Mouse (Mus musculus): Measurements from ENCODE around the gene Gpr84. TPM values are rescaled to one million over a fixed set of nuclear protein-coding genes. Genes with fewer than 3 reads are reported as not detected.
A peak's percentile ranks its signal among the peaks of the same experiment; 100 is the strongest.

Gene Gpr84
- polyA plus RNA-seq, 1 experiment from 2014 or later = not detected

- no peak for DNase-seq (ENCODE audit: low spot score)
These were observed 26.7 kb upstream of the Gpr84 start for GRCm38 (mm10) chr15:103336996-103337667.

GRCm38 (mm10) chr15:103335488-103336235, 25.2 kb upstream of the Gpr84 start:
- no peak for DNase-seq (ENCODE audit: low spot score)

GRCm38 (mm10) chr15:103335040-103335439, 24.6 kb upstream of the Gpr84 start:
- DNase-seq (ENCODE audit: low spot score) = no peak

DNA sequence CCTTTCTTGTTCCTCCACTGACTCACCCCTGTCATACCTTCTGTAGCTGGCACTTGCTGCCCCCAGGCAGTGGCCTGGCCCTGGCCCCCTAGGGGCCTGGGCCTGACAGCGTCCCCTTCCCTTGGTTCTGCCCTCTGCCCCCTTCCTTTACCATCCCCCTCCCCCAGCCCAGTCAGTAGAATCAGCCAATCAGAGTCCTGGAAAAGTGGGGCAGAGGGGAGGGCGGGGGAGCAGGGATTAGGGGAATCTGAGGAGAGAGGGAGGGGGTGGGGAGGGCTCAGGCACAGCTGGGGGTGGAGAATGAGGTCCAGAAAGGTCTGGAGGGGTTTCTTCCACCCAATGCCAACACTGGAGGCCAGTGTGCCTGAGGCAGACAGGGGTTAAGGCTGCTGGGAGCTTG, 23.8 kb upstream of the Gpr84 start:
- DNase-seq (ENCODE audit: low spot score) = no peak

- DNase-seq (ENCODE audit: low spot score) = no peak
These were observed 23.3 kb upstream of the Gpr84 start for GRCm38 (mm10) chr15:103333738-103334137.

- no peak for DNase-seq (ENCODE audit: low spot score)
These were observed 22.7 kb upstream of the Gpr84 start for GRCm38 (mm10) chr15:103333081-103333615.

DNA sequence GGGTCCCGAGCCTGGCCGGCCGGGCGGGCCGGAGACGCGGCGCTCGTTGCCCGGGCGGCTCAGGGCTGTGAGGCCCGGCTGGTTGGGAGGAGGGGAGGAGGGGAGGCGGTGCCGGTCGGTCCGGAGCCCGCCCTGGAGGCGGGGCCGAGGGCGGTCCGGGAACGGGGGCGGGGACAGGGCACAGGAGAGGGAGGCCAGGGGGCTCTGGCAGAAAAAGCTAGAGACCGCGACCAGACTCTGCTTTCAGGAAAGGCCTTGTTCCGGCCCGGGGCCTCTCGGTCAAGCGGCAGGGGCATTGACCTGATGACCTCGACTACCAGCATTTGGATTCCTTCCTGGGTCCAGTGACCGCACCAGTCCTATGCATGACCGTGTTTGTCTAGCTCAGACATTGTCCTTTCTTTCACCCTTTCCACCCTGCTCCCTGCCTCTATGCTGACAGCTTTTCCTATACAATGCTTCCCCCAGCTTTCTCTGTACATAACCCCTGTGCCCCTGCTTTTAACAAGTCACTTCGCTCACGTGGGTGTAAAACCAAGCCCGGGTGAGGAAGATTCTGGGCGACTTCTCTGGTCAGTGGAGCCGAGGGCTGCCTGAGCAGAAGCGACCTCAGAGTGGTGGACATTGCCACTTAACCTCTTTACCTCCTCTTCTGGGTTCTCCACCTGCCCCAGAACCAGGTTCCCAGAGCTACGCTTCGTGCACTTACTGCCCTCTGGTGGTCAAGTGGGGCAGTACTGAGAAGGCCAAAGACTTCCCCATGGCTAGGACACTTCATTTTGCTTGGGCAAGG, 13.2 kb upstream of the Gpr84 start:
- peak; percentile 76 for DNase-seq (ENCODE audit: low spot score)

DNA sequence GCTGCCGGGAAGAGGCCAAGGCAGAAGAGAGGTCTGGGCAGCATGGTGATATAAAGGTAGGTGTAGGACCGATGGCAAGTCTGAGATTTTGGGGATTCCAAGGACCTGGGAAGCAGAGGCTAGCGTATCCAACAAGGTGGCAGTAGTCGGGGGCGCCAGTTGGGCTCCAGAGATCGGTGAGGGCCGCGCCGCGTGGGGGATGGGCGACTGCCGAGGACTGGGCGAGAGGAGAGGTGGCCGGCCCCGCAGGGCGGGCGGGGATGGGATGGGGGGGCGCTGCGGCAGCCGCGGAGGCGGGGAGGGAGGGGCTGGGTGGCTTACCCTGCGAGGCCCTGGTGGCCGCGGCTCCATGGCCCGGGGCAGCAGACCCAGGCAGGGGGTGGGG, 12.7 kb upstream of the Gpr84 start:
- no peak for DNase-seq (ENCODE audit: low spot score)

GRCm38 (mm10) chr15:103322396-103322795, 12.0 kb upstream of the Gpr84 start:
- DNase-seq (ENCODE audit: low spot score) = no peak

GRCm38 (mm10) chr15:103321076-103321475, 10.7 kb upstream of the Gpr84 start:
- peak; percentile 40 for DNase-seq (ENCODE audit: low spot score)

DNA sequence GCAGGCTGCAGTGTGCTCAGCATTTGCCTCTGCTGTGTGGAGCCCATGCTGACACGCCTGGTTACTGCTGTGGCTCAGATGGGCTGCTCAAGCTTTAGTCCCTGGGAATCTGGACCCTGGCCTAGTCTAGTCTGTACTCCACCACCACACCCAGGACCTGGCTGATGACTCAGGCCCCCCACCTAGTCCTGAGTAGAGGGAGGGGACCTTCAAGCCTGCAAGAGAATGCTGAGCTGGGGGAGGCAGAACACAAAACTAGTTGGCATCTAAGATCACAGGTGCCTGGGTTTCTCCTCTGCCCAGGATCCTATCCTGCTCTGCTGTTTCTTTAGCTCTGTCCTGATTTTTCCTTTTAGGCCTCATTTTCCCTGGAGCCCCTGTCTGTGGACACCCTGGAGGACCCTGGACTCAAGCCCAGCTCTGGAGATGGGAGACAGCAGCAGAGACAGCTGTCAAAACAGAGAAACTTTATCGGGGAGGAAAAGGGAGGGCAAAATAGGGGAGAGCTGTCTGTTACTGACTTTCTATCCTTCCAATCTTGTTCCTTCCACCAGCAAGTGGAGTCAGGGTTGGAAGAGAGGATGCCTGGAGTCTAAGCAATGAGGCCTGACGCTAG, 7.9 kb upstream of the Gpr84 start:
- DNase-seq (ENCODE audit: low spot score) = no peak

DNA sequence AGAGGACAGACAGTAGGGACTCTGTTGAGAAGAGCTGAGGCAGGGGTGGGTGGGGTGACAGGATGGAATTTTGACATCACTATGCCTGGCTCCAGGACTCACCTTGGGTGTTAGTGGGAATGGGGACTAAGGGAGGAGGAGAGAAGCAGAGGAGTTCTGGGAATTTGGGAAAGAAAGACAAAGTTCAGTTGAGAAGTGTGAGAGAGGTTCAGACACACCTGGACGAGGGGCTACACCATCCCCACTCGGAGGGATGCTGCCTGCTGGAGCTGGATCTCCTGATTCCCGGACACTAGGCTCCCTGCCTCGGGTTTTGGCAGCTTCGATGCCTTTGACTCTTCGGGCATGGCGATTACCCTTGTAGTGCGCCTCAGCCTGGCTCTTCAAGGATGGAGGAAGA, 7.3 kb upstream of the Gpr84 start:
- no peak for DNase-seq (ENCODE audit: low spot score)

- no peak for DNase-seq (ENCODE audit: low spot score)
These were observed 6.7 kb upstream of the Gpr84 start for GRCm38 (mm10) chr15:103317120-103317519.

DNA sequence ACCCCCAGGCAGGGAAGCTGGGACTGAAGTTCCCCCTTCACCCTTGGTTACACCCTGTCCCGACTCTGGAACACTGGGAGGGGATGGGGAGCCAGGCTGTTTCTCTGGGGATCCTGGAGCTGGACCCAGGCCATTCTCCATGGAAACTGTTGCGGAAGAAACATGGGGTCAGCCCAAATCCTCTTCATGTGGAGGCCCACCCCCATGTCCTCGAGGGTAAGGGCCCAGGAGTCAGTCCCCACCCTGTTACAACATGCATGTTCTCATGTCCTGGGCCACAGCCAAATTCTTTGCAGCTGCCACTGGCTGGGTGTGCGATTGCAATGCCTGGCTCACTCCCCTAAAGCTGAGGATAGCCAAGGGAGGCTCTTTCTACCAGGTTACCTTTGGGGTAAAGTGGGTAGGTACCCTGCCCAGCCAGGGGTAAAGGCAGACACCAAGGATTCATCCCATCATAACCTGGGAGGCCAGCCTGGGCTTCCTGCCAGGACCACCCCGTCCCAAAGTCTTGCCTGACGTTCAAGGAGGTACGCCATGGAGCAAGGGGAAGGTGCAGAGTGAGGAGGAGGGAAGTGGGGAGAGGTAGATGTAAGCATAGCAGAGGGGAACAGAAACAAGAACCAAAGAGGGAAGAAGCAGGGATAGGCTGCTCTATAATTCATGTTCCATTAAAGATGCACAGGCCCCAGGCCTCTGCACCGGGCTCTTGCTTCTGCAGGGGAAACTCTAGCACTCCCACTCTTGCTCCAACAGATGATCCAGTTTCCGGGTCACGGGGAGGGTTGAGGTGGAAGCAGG, 5.8 kb upstream of the Gpr84 start:
- DNase-seq (ENCODE audit: low spot score) = no peak

GRCm38 (mm10) chr15:103315011-103315502, 4.6 kb upstream of the Gpr84 start:
- no peak for DNase-seq (ENCODE audit: low spot score)

- no peak for DNase-seq (ENCODE audit: low spot score)
These were observed 3.8 kb upstream of the Gpr84 start for GRCm38 (mm10) chr15:103314181-103314580.

DNA sequence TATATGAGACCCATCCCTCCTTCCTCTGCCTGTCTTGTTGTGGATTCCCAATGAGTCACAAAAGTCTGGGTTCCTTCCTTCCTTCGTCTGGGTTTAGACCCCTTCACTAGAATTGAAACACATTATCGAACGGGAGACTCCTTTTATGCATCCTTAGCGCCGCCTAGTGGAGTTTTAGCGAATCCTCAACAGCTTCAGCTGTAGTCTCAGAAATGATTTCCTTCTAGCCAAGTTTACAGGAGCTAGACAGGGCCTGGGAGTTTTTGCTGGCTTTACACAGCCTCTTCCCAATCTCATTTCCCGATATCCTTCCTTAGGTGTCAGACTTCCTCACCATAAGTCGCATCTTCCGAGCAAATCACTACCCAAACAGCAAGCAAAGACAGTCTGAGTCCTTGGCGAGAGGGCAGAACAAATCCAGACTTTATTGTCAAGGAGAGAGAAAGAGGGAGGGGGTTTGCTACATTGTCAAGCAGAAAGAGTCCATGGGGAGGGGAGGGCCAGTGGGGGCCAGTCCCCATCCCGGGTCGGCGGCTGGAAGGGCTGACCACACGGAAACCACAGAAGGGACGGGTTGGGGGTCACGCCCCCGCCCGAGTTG, 3.2 kb upstream of the Gpr84 start:
- DNase-seq (ENCODE audit: low spot score) = peak; percentile 67

DNA sequence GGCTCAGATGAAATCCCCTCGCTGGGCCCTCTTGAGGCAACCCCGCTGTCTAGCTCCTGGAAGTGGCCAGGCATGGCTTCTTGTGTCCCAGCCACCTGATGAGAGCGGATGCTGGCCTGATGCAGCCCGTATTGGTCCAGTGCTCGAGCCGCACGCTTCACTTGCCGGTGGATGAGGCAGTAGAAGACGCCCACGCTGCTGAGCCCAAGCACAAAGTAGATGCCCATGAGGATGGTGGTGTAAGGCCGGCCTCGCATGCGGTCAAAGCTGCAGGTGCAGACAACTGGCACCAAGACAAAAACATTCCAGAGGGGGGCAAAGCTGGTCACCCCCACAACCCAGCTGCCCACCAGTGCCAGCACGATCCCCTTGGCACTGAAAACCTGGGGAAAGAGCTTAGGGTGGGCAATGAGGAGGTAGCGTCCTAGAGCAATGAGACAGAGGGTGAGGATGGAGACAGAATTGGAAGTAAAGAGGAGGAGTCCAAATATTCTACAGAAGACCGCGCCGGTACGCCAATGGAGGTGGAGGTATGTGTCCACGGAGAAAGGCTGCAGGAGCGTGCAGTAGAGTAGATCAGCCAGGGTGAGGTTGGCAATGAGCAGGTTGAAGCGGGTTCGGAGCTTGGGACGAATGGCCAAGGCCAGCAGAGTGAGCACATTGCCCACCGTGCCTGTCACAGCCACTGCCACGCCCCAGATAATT, 1.4 kb downstream of the Gpr84 start:
- DNase-seq (ENCODE audit: low spot score) = no peak

All from thymus, postnatal 0 days (tissue).